ENCODE assay signal across 10 mouse cellular contexts in the genomic region with DNA sequence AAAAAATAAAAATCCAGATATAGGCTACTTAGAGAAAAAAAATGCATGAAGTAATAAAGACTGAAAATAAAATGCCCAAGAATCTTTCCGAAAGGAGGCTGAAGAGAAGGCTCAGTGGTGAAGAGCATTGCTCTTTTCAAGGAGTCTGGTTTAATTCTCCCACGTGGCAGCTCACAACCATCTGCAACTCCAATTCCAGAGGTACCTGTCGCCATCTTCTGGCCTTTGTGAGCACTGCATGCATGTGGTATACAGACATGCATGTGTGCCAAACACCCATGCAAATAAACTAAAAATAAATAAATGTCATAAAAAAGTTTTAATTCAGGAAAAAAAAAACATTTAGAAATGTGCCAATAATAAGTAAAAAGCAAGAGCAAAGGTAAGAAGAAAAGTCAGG.
A peak's percentile ranks its signal among the peaks of the same experiment; 100 is the strongest.
DNase-seq lines count a peak whose midpoint lies in the region; ATAC-seq and TF ChIP-seq lines count a peak whose summit lies in the region.
"Had no signal": no experiment of that assay in that cellular context is flagged by ENCODE, and none has a peak within 500 bp of the region (broad histone marks: within the 10 kb centered on the region; RNA-seq: fewer than 3 reads in every experiment).

No protein-coding gene starts in this region.

- H3K27ac ChIP-seq in kidney, adult 2 months (ENCODE audit: insufficient read depth, low read depth, low read length): no peak overlapping the region
- no peak overlapping the region for H3K27ac ChIP-seq in kidney, embryonic 16.5 days (ENCODE audit: low read length)
- no peak overlapping the region for H3K27ac ChIP-seq in ES-E14 (ENCODE audit: insufficient read depth, low read depth, low read length, poor library complexity, severe bottlenecking)
- H3K27ac ChIP-seq: liver, embryonic 15.5 days had no signal

- H3K4me2 ChIP-seq in kidney, embryonic 16.5 days (replicated peaks; ENCODE audit: low read depth, low read length): no peak overlapping the region
- H3K4me2 ChIP-seq: liver, embryonic 15.5 days had no signal

- 43% methylated on average over 3 of the region's 3 CpGs for WGBS in kidney, adult 2 months
- WGBS in kidney, embryonic 16.5 days: 46% methylated on average over 3 of the region's 3 CpGs

- peak; percentile 63 for TF ChIP-seq CTCF in kidney, adult 2 months (conservative IDR thresholded peaks at IDR 0.05; ENCODE audit: insufficient read depth, insufficient read length, low read depth, low read length)

- no peak for ATAC-seq in kidney, embryonic 16.5 days (ENCODE audit: low FRiP score, low TSS enrichment)

- no peaks in the 10 kb centered on the region for H3K4me1 ChIP-seq in kidney, adult 2 months (ENCODE audit: control insufficient read depth, insufficient read depth, low read length)
- no peaks in the 10 kb centered on the region for H3K4me1 ChIP-seq in kidney, embryonic 16.5 days (ENCODE audit: insufficient read depth, low read length)
- no peaks in the 10 kb centered on the region for H3K4me1 ChIP-seq in ES-E14 (ENCODE audit: control insufficient read depth in 2 of 2, insufficient read depth in 2 of 2, low read length in 2 of 2, poor library complexity in 1 of 2)
- H3K4me1 ChIP-seq: liver, embryonic 15.5 days had no signal

- no peaks in the 10 kb centered on the region for H3K27me3 ChIP-seq in kidney, adult 2 months (replicated peaks; ENCODE audit: control insufficient read depth, insufficient read depth, low read length)
- H3K27me3 ChIP-seq in kidney, embryonic 16.5 days (ENCODE audit: insufficient read depth, low read length): peaks cover 8% of the 10 kb centered on the region; the same call in 1 of the 2 replicates
- H3K27me3 ChIP-seq: liver, embryonic 15.5 days had no signal

- H3K4me3 ChIP-seq in kidney, adult 2 months (ENCODE audit: insufficient read depth, low read depth, low read length): no peak overlapping the region
- H3K4me3 ChIP-seq in kidney, embryonic 16.5 days (ENCODE audit: low read length): no peak overlapping the region
- no peak overlapping the region for H3K4me3 ChIP-seq in ES-E14 (ENCODE audit: insufficient read depth in 1 of 2, low read depth in 1 of 2, low read length in 2 of 2, poor library complexity in 1 of 2, severe bottlenecking in 1 of 2)
- H3K4me3 ChIP-seq: erythroblast, embryonic 14.5 days; liver, embryonic 15.5 days had no signal

- no peak for TF ChIP-seq POLR2A in kidney, adult 2 months (IDR thresholded peaks at IDR 0.05; ENCODE audit: low read depth, low read length)

- H3K9me3 ChIP-seq in kidney, embryonic 16.5 days (ENCODE audit: low read length): no peaks in the 10 kb centered on the region
- no peaks in the 10 kb centered on the region for H3K9me3 ChIP-seq in ES-E14 (ENCODE audit: control insufficient read depth, insufficient read depth, low read depth, low read length)
- H3K9me3 ChIP-seq: liver, embryonic 15.5 days had no signal

- H3K9ac ChIP-seq in kidney, embryonic 16.5 days (replicated peaks; ENCODE audit: low read length): no peak overlapping the region
- H3K9ac ChIP-seq in ES-E14 (ENCODE audit: insufficient read depth, low read depth, low read length, poor library complexity, severe bottlenecking): no peak overlapping the region
- H3K9ac ChIP-seq: liver, embryonic 15.5 days had no signal

- in situ Hi-C loops in ES-E14 (cut with MboI; ENCODE audit: low sequenced_read_pairs in 2 of 2, unreplicated experiment in 2 of 2): loop anchor here in 1 of 2 experiments (25.0 kb wide), 1 partner anchor 423 kb away; no protein-coding TSS in a partner anchor

- H3K36me3 ChIP-seq in kidney, adult 2 months (ENCODE audit: control insufficient read depth, insufficient read depth, low read length): no peaks in the 10 kb centered on the region
- no peaks in the 10 kb centered on the region for H3K36me3 ChIP-seq in kidney, embryonic 16.5 days (ENCODE audit: insufficient read depth, low read length)
- H3K36me3 ChIP-seq in ES-E14 (ENCODE audit: control insufficient read depth, insufficient read depth, low read length, poor library complexity, severe bottlenecking): no peaks in the 10 kb centered on the region
- H3K36me3 ChIP-seq: liver, embryonic 15.5 days had no signal

- peak; percentile 32 for DNase-seq in kidney, adult 2 months
- peak; percentile 50 for DNase-seq in ES-E14 (ENCODE audit: low read depth, low spot score)
- peak; percentile 37 for DNase-seq in c-Kit-positive CD71-positive TER-119-positive erythroid progenitor cells, embryonic 14.5 days (ENCODE audit: low spot score)
- DNase-seq in lung, postnatal 10 days: peak; percentile 44
- no peak for DNase-seq in right cerebral cortex, adult 18-20 months
- DNase-seq in urinary bladder, postnatal 36 days (ENCODE audit: low spot score in 2 of 2): no peak
- DNase-seq in heart, adult 11 months: no peak

TF ChIP-seq in ES-E14, 5 proteins besides CTCF, POLR2A, EP300 and RAD21:
- TF ChIP-seq ZNF384 (IDR thresholded peaks at IDR 0.05; ENCODE audit: low read depth, low read length): no peak
- TF ChIP-seq CHD2 (IDR thresholded peaks at IDR 0.05; ENCODE audit: low read depth, low read length): no peak
- TF ChIP-seq ZC3H11A (IDR thresholded peaks at IDR 0.05; ENCODE audit: borderline replicate concordance, low read depth, low read length): no peak; the same call in 1 of the 2 replicates

Comparison
In these comparisons a context has a peak if more than half of its experiments do, and no peak if none do; other contexts are left out.
1. DNase-seq: peak in kidney, adult 2 months (single experiment), ES-E14 (single experiment), c-Kit-positive CD71-positive TER-119-positive erythroid progenitor cells, embryonic 14.5 days (single experiment) and lung, postnatal 10 days (single experiment); none in right cerebral cortex, adult 18-20 months (single experiment), urinary bladder, postnatal 36 days (0 of 2) and heart, adult 11 months (single experiment).